Mouse (Mus musculus) CH12.LX (cell line): ENCODE data around the gene Fam69a.

Experiments used
- E2F4 ChIP-seq: IDR thresholded peaks from 2 replicates; pipeline ENCODE4 v1.6.1; 2011; ENCODE audit warnings: low read depth, low read length, improper control_type of control experiment; ENCODE audit not compliant: insufficient replicate concordance
- EP300 ChIP-seq: IDR thresholded peaks from 2 replicates; pipeline ENCODE4 v1.6.1; 2011; ENCODE audit warnings: low read length, improper control_type of control experiment
- HCFC1 ChIP-seq: IDR thresholded peaks from 2 replicates; pipeline ENCODE4 v1.6.1; 2012; ENCODE audit warnings: low read depth, mild to moderate bottlenecking, inconsistent platforms, low read length, improper control_type of control experiment
- MAZ ChIP-seq: IDR thresholded peaks from 2 replicates; pipeline ENCODE4 v1.6.1; 2012; ENCODE audit warnings: low read depth, mild to moderate bottlenecking, inconsistent platforms, low read length, improper control_type of control experiment, moderate library complexity
- MYC ChIP-seq: IDR thresholded peaks from 2 replicates; pipeline ENCODE4 v1.6.1; 2011; ENCODE audit warnings: low read depth, mild to moderate bottlenecking, improper control_type of control experiment, low read length
- POLR2A ChIP-seq: IDR thresholded peaks from 2 replicates; pipeline ENCODE4 v1.6.1; 2011; ENCODE audit warnings: low read depth, mild to moderate bottlenecking, improper control_type of control experiment, low read length
- POLR2AphosphoS2 ChIP-seq: IDR thresholded peaks from 2 replicates; pipeline ENCODE4 v1.6.1; 2011; ENCODE audit warnings: low read depth, low read length, improper control_type of control experiment
- USF1 ChIP-seq: IDR thresholded peaks from 2 replicates; pipeline ENCODE4 v1.6.1; 2014; ENCODE audit warnings: low read depth, mild to moderate bottlenecking, inconsistent platforms, low read length, improper control_type of control experiment

DNA sequence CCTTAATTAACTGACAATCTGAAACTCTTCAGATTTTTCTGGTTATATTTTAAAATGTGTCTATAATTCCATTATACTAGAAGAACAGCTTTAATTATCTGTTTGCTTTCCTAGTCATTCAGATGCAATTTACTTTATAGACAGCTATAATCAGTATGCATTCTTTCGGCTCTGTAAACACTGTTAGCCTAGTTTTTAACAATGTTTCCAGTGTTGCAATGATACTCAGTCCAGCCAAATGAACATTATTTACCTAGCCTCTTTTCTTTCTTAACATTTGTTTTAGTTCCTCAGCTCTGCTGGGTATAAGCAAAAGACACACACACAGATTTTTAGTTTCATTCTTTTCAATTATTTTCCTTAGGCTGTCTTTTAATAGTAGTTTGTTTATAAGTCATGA lies 38.0 kb downstream of the Fam69a start:
- TF ChIP-seq USF1 (no peak), POLR2AphosphoS2 (no peak), EP300 (no peak), HCFC1 (no peak), MYC (no peak), MAZ (no peak), POLR2A (no peak), E2F4 (no peak)
